Mouse (Mus musculus): ENCODE measurements around the gene Plcl1.

GRCm38 (mm10) chr1:55427607-55428006, 21.9 kb downstream of the Plcl1 start:
- TF ChIP-seq POLR2A (IDR thresholded peaks at IDR 0.05; ENCODE audit: control insufficient read depth, low read depth, low read length) (no peak), CTCF (IDR thresholded peaks at IDR 0.05; ENCODE audit: control insufficient read depth, insufficient read depth, insufficient replicate concordance, low read depth, low read length) (no peak)

Measured in testis, adult 2 months (tissue).